Mouse (Mus musculus): ENCODE results near the gene Rps21.
"Not testable (repeated sequence)": the region's sequence is repeated elsewhere in the genome, so short reads cannot be mapped to it uniquely, and the experiment has no call there.

Gene Rps21

DNA sequence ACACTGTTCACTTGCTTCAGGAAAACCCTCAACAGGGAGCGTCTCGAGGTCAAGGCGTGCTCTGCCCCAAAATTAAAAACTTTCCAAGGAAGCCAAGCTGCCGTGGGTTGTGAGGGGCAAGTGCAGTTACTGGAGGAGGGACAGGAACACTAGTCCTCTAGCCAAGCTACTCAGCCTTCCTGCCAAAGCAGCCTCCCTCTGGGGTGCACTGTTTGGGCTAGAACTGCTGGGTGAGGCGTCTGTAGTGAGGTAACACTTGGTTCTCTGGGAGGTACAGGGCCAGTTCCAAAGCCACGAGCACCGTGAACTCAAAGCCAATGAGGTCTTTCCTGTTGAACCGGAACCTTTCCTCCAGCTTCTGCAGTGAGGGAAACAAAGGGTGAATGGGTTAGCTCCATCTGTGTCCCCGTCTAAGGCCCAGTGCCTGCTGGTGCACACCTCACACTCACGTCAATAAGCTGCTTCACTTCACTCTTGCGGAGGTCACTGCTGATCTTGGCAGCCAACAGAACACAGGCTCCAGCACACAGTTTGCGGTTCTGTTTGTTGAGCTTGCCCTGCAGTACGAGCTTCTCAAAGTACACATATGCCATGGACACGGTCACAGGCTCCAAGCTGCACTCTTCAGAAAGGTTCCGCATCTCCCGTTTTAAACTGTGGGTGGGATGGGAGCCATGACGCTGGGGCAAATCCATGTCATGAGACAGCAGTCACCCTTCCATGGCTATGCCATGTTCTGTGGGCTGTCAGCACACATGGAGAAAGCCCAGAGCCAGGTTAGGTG, 2.8 kb downstream of the Rps21 start:
- not testable (repeated sequence) for DNase-seq

DNA sequence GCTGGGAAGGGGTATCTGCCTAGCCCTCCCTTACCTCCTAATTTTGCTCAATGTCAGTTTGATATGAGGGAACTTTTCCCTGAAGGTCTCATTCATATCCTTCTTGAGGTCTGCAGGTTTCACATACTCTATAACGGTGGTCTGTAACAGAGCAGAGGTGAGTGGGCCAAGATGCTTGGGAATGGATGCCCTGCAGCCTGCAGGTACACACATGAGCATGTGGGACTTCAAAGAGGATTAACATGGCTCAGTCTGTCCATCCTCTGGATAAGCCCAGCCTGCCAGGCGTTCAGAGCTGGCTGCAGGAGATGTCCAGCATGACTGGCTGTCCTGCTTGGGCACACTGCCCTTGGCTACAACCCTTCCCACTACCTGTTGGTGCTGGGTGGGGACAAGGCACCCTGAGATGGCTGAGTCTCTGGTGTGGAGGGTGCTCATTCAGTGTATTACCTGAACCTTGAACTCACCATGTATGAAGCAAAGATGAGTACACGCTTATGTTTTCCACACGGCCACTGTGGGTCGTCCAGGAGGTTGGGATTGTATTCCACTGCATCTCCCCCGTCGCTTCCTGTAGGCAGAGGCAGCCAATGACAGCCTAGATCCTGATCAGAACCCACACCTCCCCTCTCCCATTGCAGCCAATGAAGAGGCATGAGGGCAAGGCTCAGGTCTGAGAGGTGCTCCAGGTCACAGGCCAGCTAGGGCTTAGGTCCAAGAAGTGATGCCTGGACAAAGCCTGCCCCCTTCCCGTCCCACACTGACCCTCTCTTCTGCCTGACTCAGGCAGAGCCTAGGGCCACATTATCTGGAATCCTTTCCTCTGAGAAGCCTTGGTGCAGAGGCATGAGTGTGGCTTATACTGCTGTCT, 3.7 kb downstream of the Rps21 start:
- DNase-seq: no peak

DNA sequence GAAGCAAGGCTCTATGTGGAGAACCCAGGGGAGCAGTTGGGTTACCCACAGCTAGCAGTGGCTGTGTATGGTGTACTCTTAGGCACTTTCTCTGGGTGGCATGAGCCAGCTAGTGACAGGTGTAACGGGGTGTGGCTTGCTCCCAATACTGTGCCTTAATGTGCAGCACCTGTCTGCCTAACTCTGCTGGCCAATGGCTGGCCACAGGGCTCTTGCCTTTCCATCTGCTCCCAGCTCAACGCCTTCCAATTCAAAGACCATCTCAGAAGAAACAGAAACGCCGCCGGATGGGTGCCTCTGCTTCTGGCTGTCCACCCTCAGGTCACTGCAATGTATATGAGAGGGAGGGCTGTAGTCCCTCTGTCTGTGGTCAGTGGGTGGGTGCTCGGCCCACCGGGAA, 4.7 kb downstream of the Rps21 start:
- DNase-seq: no peak

DNA sequence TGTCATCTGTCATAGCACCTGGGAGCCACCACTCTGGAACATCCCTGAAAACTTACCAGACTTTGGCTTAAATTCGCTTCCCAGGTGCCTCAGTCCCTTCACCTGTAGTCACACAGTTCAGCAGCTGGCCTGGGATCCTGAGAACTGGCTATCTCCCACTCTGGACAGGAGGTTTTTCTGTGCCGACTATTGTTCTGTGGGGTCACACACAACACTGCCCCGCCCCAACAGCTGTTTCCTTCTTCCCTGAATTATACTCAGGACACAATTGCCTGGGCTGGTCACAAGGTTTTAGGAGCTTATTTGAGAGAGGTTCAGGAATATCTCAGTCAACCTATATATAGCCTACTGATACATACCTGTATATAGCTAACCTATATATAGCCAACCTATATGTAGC, 5.3 kb downstream of the Rps21 start:
- DNase-seq: no peak

DNA sequence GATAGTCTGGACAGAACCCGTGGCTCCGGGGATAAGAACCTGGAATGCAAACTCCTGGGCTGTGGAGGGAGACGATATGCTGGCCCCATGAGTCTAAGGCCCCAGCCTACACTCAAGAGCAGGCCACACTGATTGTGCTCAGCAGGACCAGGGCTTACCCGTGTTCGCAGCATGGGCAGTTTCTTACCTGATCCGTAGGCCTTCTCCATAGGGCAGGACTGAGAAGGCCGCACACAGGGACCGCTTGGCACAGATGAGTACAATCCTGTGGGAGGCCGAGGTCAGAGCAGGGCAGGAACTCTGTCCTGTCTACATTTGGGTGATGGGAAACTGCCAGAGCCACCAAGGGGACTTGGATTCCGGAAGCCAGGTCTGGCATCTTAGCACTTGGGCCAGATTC, 5.7 kb downstream of the Rps21 start:
- no peak for DNase-seq

DNA sequence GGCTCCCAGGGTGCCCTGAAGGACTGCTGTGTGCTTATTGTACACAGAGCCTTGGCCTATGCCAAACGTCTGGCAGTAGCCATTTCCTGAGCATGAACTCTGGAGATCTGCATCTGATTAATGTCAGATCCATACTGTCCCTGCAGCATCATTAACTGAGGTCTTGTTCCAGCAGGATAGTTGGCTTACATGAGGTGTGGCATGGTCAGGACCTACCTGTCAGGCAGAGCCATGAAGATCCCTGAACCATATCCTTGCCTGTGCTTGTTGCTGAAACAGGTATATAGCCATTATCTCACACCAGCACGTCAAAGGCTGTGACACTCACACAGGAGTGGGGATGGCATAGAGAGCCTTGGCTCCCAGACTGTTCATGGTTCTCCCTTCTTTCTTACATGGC, 10.8 kb downstream of the Rps21 start:
- DNase-seq: no peak

DNA sequence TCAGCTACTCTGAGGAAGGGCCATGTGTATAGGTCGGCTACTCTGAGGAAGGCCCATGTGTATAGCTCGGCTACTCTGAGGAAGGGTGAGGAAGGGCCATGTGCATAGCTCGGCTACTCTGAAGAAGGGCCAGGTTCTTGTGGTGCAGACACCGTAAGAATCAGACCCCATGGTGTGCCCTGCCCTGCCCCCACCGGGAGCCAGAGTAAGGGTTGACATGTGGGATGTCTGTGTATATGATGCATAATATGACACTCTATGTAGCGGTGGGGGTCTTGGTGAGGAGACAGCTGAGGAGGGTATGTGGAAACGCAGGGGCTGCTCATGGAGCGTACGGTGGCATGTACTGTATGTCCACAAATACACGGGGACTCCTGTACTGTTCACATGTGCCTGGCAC, 12.2 kb downstream of the Rps21 start:
- no peak for DNase-seq

DNA sequence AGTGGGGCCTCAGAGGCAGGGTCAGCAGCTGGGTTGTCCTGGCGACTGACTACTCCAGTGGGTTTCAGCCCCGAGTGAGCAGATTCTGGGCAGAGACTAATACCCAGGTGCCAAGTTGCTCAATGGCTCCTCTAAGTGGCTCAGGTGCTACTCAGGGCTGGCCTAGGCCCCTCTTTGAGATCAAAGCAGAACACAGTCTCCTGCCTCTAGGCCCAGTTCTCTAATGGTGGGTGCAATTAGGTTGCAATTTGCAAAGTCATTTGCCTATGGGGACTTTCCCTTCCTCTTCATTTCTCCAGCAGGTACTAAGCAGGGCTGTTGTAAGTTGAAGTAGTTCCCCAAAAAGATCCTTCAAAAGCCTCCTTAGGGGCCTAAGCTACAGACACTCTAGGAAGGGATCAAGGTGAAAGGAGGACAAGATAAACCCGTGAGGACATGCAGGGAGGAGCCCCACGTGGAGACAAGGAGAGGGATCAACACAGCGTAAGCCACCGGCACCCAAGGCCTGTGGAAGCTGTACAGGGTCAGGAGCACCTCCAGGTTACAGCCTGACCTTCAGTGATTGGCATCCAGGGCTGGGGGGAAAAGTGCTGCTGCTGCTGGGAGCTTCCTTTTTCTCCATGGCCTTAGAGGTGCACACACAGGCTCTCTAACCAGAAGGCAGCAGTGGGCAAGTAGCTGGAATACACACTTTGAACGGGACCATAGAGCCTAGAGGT, 13.5 kb downstream of the Rps21 start:
- DNase-seq: no peak

DNA sequence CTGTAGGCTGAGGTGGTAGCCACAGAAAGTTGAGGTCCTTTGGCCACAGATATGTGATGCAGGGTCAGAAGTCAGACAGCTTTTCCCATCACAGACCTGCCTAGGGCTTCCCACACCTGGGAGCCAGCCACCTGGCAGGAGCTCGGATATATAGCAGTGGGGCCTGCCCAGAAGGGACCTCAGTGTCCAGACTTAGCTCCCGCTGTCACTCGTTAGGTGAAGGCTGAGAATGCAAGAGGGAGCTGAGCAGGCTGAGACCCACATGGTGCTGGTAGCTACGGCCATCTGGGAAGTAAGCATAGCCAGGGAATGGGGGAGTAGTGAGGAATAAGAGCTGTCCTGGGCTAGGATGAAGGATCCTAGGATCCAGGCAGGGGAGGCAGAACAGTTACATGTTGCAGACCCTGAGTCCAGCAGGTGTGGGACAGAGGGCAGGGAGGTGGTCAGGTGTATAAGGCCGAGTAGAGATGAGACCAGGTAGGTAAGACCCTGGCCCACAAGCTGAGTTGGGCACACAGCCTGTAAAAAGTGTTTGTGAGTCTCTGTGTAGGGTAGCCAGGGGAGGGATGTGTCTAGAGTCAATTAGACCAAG, 14.7 kb downstream of the Rps21 start:
- DNase-seq: no peak

DNA sequence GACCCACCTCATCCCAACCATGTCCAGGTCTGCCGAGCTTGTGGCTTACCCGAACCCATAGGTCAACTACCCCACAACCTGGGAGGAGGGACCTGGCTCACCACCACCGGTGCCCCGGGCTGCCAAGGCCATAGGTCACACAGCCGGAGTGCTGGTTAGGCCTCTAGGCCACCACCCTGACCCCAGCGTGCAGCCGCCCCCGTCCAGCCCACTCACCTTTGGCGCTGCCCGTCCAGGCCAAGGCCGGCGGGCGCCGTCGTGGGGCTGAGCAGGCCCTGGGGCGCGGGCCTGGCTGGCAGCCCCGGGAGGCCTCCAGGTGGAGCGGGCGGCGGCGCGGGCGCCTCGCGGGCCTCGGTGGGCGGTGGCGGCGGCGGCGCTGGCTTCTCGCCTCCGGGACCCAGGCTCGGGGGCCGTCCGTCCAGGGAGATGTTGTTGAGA, 15.7 kb downstream of the Rps21 start:
- no peak for DNase-seq

DNA sequence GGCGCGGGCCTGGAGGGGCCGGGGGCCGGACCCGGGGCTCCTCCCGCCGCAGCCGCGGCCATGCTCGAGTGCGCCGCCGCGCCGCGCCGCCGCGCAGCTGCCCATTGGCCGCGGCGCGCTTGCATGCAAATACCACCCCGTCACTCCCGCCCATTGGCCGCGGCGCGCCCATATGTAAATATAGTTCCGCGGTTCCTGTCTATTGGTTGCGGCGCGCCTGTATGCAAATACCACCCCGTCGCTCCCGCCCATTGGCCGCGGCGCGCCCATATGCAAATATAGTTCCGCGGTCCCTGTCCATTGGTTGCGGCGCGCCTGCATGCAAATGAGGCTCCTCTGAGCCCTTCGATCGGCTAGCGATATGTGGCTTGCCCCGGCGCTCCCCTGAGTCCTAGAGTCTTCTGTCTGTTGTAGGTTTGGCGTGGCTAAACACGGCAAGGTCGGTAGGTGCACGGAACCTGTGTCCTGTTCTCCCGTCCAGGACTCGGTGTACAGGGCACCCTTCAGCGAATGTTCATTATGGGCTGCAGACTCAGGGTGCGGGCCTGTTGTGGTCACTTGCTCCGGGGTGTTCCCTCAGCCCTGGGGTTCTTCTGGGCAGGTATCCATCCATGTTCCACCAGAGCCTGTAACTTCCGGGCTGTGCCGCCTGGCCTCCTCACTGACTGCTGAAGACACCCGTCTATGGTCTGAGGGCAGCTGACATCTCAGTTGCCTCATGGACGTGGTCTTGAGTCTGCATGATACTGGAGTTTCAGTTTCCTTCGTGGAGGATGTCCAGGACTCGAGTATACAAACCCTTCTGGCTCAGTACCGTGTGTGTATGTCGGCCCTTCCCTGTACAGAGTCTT, 16.4 kb downstream of the Rps21 start, which contains the start of gene Cables2:
Gene Cables2 (minus strand): TSS at position 103 of the 851 bp plus-strand sequence.
- peak; percentile 91 for DNase-seq

DNA sequence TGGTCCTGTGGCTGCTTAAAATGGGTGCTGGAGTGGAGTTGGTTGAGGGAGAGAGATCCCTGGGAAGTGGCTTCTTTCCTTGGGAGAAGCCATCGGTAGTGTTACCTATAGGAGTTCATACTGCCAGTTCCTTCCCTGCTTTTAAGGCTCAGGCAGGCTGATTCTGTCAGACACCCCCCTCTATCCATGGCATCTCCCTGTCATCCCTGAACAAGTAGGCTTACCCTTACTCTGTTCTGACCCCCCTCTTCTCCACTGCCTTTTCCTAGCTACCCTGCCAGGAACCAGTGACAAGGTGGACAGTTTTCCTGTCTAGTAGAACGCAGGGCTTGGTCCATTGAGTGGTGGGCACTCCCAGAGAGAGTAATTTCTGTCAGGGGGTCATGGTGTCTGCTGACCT, 17.3 kb downstream of the Rps21 start:
- no peak for DNase-seq

DNA sequence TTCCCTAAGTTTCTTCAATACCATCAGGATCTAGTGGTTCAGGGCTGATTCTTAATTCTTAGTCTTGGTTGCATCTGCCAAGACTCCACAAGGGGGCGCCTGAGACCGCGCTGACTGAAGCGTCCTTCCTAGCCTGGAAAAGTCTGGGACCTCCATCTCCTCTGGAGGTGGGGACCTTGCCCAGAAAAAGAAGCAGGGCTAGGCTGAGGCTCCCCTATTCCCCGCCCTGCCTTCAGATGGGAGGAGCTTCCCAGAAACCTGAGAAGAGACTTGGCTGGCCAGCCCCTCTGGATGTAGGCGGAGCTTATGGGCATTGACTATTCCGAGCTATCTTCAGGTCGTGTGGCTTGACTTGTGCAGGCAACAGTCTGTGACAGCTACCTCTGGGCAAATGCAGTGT, 18.7 kb downstream of the Rps21 start:
- DNase-seq: peak; percentile 65

DNA sequence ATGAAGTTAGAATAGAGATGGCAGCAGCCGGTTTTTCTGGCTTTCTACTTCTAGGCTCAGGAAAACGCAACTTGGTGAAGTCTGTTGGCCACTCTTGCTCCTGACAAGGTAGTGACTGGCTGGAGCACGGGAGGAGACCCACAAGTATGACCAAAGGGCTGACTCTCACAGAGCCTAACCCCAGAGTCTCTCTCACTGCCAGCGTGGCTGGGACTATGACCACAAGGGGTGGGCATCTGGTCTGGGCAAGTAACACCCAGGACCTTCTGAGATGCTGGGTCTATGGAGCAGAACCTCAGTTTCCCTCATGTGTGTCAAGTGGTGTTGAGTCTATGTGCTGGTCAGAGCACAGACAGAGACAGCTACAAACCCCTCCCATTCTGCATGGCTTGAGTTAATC, 19.2 kb downstream of the Rps21 start:
- no peak for DNase-seq

DNA sequence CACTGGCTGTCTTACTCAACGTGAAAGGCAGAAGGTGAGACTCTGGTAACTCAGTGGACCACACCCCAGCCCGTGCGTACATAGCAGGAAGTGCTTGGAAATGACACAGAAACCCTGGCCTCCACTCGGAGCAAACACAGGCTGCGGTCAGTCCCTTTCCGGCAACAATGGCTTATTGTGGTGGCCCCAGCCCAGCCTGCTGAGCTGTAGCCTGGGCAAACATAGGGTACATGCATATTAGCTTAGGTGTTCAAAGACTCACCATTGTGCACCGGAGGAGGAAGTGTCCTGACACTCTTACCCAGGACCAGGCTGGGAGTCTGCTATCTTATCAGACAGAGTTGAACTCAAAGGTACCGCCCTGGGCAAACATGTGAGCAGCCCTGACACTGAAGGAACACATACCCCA, 19.7 kb downstream of the Rps21 start:
- no peak for DNase-seq

DNA sequence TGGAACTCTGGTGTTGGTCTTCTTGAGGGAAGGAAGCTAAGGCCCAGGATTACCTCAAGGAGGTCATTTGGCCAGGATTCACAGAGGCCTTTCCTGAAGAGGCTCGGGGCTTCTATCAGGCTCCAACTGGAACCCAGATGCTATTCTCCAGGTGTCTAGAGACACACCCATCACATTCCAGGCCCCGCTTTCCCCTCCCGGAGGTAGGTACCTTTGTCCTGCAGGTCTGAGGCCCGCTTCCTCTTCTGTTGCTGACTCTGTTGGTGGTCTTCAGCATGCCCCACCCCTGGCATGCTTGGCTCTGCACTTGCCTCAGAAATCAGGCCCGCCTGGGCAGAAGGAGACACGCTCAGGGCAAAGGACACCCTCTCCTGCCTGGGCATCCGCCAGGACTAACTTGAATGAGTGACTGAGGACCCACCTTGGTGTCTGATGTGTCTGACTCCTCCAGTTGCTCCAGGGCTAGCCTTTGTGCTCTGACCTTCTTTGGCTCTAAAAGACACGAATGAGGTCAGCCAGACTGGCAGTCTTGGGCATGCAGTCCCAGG, 20.7 kb downstream of the Rps21 start:
- no peak for DNase-seq

DNA sequence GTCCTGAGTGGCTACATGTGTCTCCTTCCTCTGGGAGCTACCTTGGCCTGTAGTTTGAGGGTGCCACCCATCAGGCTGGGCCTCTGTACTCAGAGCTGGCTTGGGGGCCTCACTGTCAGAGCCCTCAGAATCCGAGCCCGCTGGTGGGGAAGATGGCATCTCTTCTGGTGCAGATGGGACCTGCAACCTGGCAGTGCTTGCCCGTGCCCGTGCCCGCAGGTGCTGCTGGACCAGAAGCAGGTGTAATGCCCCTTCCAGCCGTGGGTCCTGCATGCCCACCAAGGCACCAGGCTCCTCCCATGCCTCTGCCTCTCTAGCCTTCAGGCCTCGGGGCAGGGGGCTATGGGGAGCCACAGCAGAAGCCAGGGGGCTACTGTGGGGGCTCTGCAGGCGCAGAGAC, 22.1 kb downstream of the Rps21 start:
- DNase-seq: no peak

DNA sequence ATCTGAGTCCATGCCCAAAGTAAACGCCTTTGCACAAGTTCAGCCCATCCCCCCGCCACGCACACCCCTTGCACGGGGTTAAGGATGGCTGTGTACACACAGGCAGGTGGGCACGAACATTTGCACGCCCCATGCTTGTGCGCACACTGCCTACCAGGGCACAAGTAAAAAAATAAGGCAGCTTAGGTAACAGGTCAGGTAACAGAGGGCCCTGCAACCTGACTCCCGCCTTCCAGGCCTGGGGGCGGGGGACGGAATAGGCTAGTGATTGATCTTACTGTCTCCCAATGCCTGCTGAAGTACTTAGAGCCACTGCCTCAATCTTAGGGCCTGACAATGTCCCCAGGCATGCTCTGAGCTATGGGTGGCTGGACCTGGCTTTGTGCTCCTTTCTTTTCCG, 31.8 kb downstream of the Rps21 start:
- no peak for DNase-seq

DNA sequence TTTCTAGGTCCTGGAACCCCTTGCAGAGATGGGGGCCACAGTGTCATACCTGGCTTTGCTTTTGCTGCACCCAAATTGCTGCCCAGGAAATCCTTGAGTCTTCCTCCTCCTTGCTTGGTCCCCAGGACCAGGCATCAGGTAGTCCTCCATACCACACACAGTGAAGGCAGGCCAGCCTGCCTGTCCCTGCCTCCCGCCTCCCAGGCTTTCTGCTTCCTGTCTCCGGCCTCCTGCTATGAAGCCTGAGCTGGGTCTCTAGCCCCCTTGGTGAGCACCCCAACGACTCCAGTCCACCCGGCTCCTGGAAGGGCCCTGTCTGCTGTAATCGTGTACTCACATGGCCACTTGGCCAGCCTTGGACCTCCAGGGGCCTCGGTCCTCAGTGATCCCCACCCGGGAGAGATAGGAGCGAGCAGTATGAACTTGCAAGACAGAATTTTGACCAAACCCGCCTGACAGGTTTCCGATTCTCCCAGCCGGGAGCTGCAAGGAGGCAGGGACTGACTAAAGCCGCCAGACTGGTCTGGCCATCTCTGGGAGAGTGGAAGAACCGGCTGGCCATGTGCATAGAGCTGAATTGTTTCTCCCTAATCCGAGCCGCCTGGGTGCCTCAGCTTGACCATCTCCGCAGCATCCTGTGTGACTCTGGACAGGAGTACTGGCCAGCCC, 32.4 kb downstream of the Rps21 start, which contains the start of gene Rbbp8nl:
Gene Rbbp8nl (minus strand): TSS at position 440 of the 669 bp plus-strand sequence.
- no peak for DNase-seq

DNA sequence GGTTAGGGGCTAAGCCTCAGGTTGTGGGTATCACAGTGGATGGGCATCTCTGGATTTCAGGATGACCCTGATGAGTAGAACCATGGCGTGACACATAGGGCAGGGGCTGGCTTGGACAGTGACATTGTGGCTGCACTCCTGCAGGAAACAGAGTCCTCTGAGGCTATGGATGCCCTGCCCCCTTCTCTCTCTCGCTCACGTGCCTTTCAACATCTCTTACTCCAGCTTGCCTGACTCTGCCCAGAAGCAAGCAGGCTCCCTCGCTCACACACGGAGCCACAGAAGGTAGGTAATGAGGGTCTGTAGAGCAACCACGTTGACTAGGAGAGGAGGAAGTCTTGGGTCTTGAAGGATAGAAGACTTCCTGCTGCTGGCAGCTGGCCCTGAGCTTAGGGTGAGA, 33.3 kb downstream of the Rps21 start:
- no peak for DNase-seq

DNA sequence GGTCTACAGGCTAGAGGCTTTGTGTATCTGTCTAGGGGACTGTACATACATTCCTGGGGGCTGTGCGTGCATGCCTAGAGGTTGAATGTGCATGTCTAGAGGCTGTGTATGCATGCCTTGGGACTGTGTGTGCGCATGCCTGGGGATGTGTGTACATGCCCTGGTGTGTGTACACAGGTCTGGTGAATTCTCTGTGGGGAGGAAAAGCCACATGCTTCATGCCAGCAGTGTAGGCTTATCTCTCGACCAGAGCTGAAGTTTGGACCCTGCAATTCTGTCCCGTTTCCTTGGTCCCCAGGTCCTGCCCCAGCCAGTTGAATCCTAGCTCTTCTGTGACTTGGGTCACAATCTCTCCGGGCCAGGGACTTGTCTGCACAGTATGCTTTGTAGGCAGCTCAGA, 34.4 kb downstream of the Rps21 start:
- no peak for DNase-seq
